Mouse (Mus musculus) bone marrow macrophage, adult 2 months (primary cell): ENCODE data around the gene Klk1b5.

Experiments used
- CTCF ChIP-seq: IDR thresholded peaks from 2 replicates; pipeline ENCODE4 v1.5.1; 2012; ENCODE audit warnings: low read depth, mild to moderate bottlenecking, low read length, moderate library complexity
- POLR2A ChIP-seq: IDR thresholded peaks from 2 replicates; pipeline ENCODE4 v1.6.1; 2012; ENCODE audit warnings: mild to moderate bottlenecking, low read depth, low read length, borderline replicate concordance

DNA sequence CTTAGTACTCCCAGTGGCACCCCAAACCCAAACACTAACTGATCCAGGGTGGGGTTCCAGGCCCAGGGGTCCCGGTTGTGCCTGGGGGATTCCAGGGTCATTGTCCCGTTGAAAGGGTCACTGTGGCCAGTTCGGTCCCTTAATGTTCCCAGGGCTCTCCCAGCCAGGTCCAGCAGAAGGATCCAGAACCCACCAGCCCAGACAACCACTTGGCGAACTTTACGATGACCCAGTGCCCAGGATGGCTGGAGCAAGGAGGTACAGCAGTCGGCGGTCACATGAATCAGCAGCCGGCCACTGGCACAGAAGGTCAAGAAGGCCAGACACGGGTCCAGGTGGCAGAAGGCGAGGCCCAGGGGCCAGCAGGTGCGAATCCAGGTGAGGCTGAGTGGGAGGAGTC is 52.4 kb downstream of the Klk1b5 start:
- TF ChIP-seq CTCF (no peak), POLR2A (no peak)
